21 mouse cellular contexts compared by ENCODE assay signal in genomic region chr8:35166611-35167010, GRCm38 (mm10).
DNase-seq lines count a peak whose midpoint lies in the region; ATAC-seq lines count a peak whose summit lies in the region.
"Had no signal": no experiment of that assay in that cellular context is flagged by ENCODE, and none has a peak within 500 bp of the region (broad histone marks: within the 10 kb centered on the region; RNA-seq: fewer than 3 reads in every experiment).

No protein-coding gene starts in this region.

- no peaks in the 10 kb centered on the region for H3K27me3 ChIP-seq in limb, embryonic 10.5 days (ENCODE audit: low read depth, poor library complexity, severe bottlenecking)
- H3K27me3 ChIP-seq: embryonic facial prominence, embryonic 15.5 days; heart, embryonic 13.5 days; hindbrain, embryonic 12.5 days had no signal

- 90% methylated on average over 6 of the region's 6 CpGs for WGBS in limb, embryonic 10.5 days

- H3K9me3 ChIP-seq in limb, embryonic 10.5 days (replicated peaks), result no peaks in the 10 kb centered on the region
- H3K9me3 ChIP-seq: embryonic facial prominence, embryonic 15.5 days; forebrain, embryonic 10.5 days; heart, embryonic 13.5 days; hindbrain, embryonic 12.5 days had no signal

- H3K27ac ChIP-seq in limb, embryonic 10.5 days, result no peak overlapping the region
- H3K27ac ChIP-seq: embryonic facial prominence, embryonic 15.5 days; forebrain, embryonic 10.5 days; heart, embryonic 13.5 days; hindbrain, embryonic 12.5 days had no signal

- no peak overlapping the region for H3K4me3 ChIP-seq in limb, embryonic 10.5 days
- H3K4me3 ChIP-seq: embryonic facial prominence, embryonic 15.5 days; forebrain, embryonic 10.5 days; heart, embryonic 13.5 days; hindbrain, embryonic 12.5 days had no signal

- peak; percentile 16 for DNase-seq in gastrocnemius, postnatal 14 days
- no peak for DNase-seq in gastrocnemius, adult 8-10 months (ENCODE audit: low spot score in 2 of 2)
- peak; percentile 21 for DNase-seq in ovary, postnatal 36 days (ENCODE audit: low spot score)
- DNase-seq in ovary, adult 18-20 months (ENCODE audit: low spot score), result no peak
- DNase-seq in adipocyte (ENCODE audit: low spot score), result peak; percentile 27
- DNase-seq in limb, embryonic 10.5 days (ENCODE audit: low spot score), result peak; percentile 18
- DNase-seq: B cell, adult 2 months; cerebellum, adult 8-10 months; heart, adult 18-20 months; heart, postnatal 14 days; kidney, adult 18-20 months; lung, postnatal 4 days; right cerebral cortex, postnatal 25 days; spleen, adult 18-20 months had no signal

- H3K36me3 ChIP-seq in limb, embryonic 10.5 days, result no peaks in the 10 kb centered on the region
- H3K36me3 ChIP-seq: embryonic facial prominence, embryonic 15.5 days; forebrain, embryonic 10.5 days; heart, embryonic 13.5 days; hindbrain, embryonic 12.5 days had no signal

- intact Hi-C loops in gastrocnemius, postnatal 14 days (cut with DNase I; ENCODE audit: low total_unique reads), result no loop called here

- ATAC-seq in erythroblast, adult 5-6 weeks (replicated peaks; ENCODE audit: low FRiP score, poor library complexity, severe bottlenecking), result no peak
- ATAC-seq: forebrain, embryonic 16.5 days; inflammation-experienced regulatory T-cells, adult 6 months had no signal

- H3K4me1 ChIP-seq in limb, embryonic 10.5 days, result peaks cover 5% of the 10 kb centered on the region; the same call in 1 of the 2 replicates
- H3K4me1 ChIP-seq: embryonic facial prominence, embryonic 15.5 days; forebrain, embryonic 10.5 days; heart, embryonic 13.5 days; hindbrain, embryonic 12.5 days had no signal

Comparison
In these comparisons a context has a peak if more than half of its experiments do, and no peak if none do; other contexts are left out.
1. DNase-seq: peak in gastrocnemius, postnatal 14 days (single experiment), ovary, postnatal 36 days (single experiment), adipocyte (single experiment) and limb, embryonic 10.5 days (single experiment); none in gastrocnemius, adult 8-10 months (0 of 2) and ovary, adult 18-20 months (single experiment).